Mouse (Mus musculus): ENCODE data around the gene Klhl8. TPM values are rescaled to one million over a fixed set of nuclear protein-coding genes. Genes with fewer than 3 reads are reported as not detected.
A peak's percentile ranks its signal among the peaks of the same experiment; 100 is the strongest.

Klhl8 gene
- total RNA-seq, 1 experiment from 2014 or later: 0.29 TPM

DNA sequence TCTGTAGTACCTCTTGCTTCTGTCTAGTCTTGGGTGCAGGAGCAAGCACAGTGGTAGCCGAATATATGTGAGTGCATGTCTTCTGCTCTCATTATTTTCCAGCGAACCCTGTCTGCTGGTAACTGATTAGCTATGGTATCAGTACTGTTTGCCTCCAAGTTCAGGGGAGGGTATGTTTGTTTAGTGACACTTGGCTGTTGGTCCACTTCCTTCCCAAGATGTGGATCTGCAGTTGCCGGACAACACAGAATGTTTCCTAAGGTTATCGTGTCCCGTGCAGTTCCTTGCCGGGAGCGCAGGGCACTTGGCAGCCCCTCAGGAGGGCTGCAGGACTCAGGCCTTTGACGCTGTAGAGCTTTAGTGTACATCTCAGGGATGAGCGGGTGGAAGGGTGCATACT is 90.0 kb downstream of the Klhl8 start:
- ATAC-seq (replicated peaks; ENCODE audit: insufficient number of reproducible peaks, low FRiP score, low TSS enrichment, poor library complexity, severe bottlenecking): no peak

DNA sequence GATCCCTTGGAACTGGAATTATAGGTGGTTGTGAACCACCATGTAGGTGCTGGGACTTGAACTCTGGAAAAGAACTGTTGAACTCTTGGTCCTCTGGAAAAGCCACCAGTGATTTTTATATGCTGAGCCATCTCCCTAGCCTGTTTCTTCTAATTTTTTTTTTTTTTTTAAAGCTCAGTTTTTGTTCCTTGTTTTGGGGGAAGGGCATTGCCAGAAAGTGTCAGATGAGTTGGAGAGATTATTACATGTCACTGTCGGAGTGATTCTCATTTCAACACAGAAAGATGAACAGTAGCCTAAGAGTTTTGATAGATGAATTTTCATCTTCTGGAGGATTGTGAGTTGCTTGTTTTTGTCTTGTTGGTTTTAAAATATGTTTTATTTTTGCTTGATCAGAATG is 91.4 kb downstream of the Klhl8 start:
- no peak for ATAC-seq (replicated peaks; ENCODE audit: insufficient number of reproducible peaks, low FRiP score, low TSS enrichment, poor library complexity, severe bottlenecking)

- no peak for ATAC-seq (replicated peaks; ENCODE audit: insufficient number of reproducible peaks, low FRiP score, low TSS enrichment, poor library complexity, severe bottlenecking)
These were observed 92.5 kb downstream of the Klhl8 start for GRCm38 (mm10) chr5:103818602-103819001.

DNA sequence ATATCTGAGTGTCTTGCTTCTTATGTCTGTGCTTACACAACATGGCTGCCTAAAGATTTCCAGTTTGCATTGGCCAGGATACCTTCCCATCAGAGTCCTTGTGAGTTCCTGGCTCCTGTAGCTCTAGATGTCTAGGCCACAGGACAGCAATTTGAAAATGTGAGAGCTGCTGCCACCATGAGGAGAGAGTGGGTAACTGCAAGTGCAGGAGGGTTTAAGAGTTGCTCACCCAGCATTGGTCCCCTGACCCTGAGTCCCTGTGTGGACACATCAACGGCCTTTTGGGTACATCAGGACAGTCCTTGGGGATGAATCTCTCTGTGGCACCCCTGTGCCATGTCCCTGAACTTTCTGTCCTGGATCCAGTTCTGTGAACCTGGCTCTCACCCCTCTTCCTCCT is 93.3 kb downstream of the Klhl8 start:
- peak; percentile 88 for ATAC-seq (replicated peaks; ENCODE audit: insufficient number of reproducible peaks, low FRiP score, low TSS enrichment, poor library complexity, severe bottlenecking)

DNA sequence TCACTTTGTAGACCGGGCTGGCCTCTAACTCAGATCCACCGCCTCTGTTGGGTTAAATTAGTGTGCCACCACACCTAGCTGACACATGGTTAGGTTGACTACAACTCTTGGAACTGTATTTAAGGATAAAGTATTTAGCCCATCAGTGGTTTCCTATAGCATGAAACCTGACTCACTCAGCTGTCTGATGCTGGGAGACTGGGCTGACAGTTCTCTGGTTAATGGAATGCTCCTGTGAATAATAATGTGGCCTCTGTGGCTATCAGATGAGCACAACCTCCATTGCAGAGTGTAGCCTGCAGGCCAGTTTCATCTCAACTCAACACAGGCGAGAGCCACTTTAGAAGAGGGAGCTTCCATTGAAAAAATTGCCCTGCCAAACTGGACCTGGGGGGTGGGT is 94.3 kb downstream of the Klhl8 start:
- no peak for ATAC-seq (replicated peaks; ENCODE audit: insufficient number of reproducible peaks, low FRiP score, low TSS enrichment, poor library complexity, severe bottlenecking)

DNA sequence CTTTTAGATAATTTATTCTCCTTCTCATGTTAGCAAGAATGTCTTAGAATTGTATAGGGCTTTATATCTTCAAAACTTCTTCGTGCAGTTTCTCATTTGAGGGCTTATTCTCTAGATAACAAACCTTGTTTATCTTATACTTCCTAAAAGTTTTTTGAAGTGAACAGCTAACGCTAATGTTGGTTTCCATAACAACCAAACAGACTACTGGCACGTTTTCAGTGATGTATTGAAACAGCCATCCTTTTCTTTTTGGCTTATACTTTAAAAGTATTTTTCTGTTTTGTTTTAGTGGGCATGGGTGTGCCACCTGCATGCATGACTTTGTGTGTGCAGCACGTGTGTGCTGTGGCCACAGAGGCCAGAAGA is 95.8 kb downstream of the Klhl8 start:
- no peak for ATAC-seq (replicated peaks; ENCODE audit: insufficient number of reproducible peaks, low FRiP score, low TSS enrichment, poor library complexity, severe bottlenecking)

- no peak for ATAC-seq (replicated peaks; ENCODE audit: insufficient number of reproducible peaks, low FRiP score, low TSS enrichment, poor library complexity, severe bottlenecking)
These were observed 96.4 kb downstream of the Klhl8 start for GRCm38 (mm10) chr5:103814551-103815248.

GRCm38 (mm10) chr5:103813997-103814542 is 97.0 kb downstream of the Klhl8 start:
- ATAC-seq (replicated peaks; ENCODE audit: insufficient number of reproducible peaks, low FRiP score, low TSS enrichment, poor library complexity, severe bottlenecking): no peak

DNA sequence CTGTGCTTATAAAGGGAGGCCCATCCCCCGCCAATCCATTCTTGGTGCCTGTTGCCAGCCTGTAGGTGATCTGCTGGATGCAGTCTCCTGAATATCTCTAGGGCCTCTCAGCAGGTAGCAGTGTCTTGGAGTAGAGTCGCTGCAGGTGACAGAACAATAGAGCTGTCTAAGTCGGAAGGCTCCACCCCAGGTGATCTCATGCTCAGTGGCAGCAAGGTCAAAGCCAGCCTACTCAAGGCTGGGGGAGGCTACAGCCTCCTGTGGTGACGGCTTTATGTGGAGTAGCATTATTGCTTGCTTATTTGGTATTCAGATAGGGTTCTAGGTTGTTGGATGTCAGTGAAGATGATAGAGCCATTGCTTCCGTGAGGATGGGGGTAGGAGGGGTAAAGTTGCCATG is 97.8 kb downstream of the Klhl8 start:
- no peak for ATAC-seq (replicated peaks; ENCODE audit: insufficient number of reproducible peaks, low FRiP score, low TSS enrichment, poor library complexity, severe bottlenecking)

Other genes with a start within 250 kb of the Klhl8 start
- 20.1 to 35.3 TPM (median 31.2 TPM) in 3 replicates for gene Aff1, start 218.9 kb downstream of the Klhl8 start, total RNA-seq (2017)
- 0.68 TPM in 1 of 3 replicates, not detected in the others for gene Hsd17b13, start 66.2 kb upstream of the Klhl8 start, total RNA-seq (2017)
- 90.1 to 135 TPM (median 123 TPM) in 3 replicates for gene Hsd17b11, start 110.7 kb upstream of the Klhl8 start, total RNA-seq (2017)
- 35.1 to 55.6 TPM (median 38.7 TPM) in 3 replicates for gene Nudt9, start 135.0 kb upstream of the Klhl8 start, total RNA-seq (2017)
- gene Gm17660, start 166.3 kb upstream of the Klhl8 start, total RNA-seq (2017): not detected in 3 replicates
- gene Sparcl1, start 202.5 kb upstream of the Klhl8 start, total RNA-seq (2017): not detected in 3 replicates

All from monocyte, adult 5-6 weeks (primary cell).